Mouse (Mus musculus) heart, embryonic 15.5 days (tissue): Measurements from ENCODE around the gene Luzp1. TPM values are rescaled to one million over a fixed set of nuclear protein-coding genes. Genes with fewer than 3 reads are reported as not detected.
A peak's percentile ranks its signal among the peaks of the same experiment; 100 is the strongest.

Source experiments
- ATAC-seq: fragments of 200-750 bp; cut with Nextera tagmentation; replicated peaks from 2 replicates; pipeline ENCODE4 v1.8.0; 2017; ENCODE audit warnings: low read depth, moderate TSS enrichment; ENCODE audit not compliant: insufficient number of reproducible peaks, insufficient read depth, low FRiP score
- H3K27ac ChIP-seq: fragments of 300-500 bp; sonication (generic); 2 replicates; pipeline ENCODE4 v1.5.1; 2015; ENCODE audit warnings: mild to moderate bottlenecking, inconsistent platforms
- H3K27me3 ChIP-seq: fragments of 300-500 bp; sonication (generic); 2 replicates; pipeline ENCODE4 v1.6.1; 2015; ENCODE audit warnings: inconsistent platforms
- H3K36me3 ChIP-seq: fragments of 300-500 bp; sonication (generic); 2 replicates; pipeline ENCODE4 v1.6.1; 2015; ENCODE audit warnings: mild to moderate bottlenecking, inconsistent platforms
- H3K4me1 ChIP-seq: fragments of 300-500 bp; sonication (generic); replicated peaks from 2 replicates; pipeline ENCODE4 v1.6.1; 2015; ENCODE audit warnings: inconsistent platforms
- H3K4me2 ChIP-seq: fragments of 300-500 bp; sonication (generic); 2 replicates; pipeline ENCODE4 v1.6.1; 2015; ENCODE audit warnings: inconsistent platforms, mild to moderate bottlenecking, moderate library complexity
- H3K4me3 ChIP-seq: fragments of 300-500 bp; sonication (generic); 2 replicates; pipeline ENCODE4 v1.5.1; 2015; ENCODE audit warnings: mild to moderate bottlenecking, inconsistent platforms
- H3K9ac ChIP-seq: fragments of 300-500 bp; sonication (generic); 2 replicates; pipeline ENCODE4 v1.6.1; 2015; ENCODE audit warnings: mild to moderate bottlenecking, inconsistent platforms
- H3K9me3 ChIP-seq: fragments of 300-500 bp; sonication (generic); replicated peaks from 2 replicates; pipeline ENCODE4 v1.6.1; 2016; ENCODE audit warnings: inconsistent platforms
- WGBS: fragments of 180-500 bp; shearing (Covaris S2); methylation state at CpG from one replicate; pipeline ENCODE4 v1.1.7; 2015; ENCODE audit warnings: mixed read lengths; 5-methylcytosine and 5-hydroxymethylcytosine counted together
- polyA plus RNA-seq: library from polyadenylated mRNA; unstranded; fragments of >200 nt; fragmentation: Nextera tagmentation; extraction: Ambion mirVana; gene quantifications from 2 replicates; pipeline ENCODE4 v1.2.1, GENCODE M21; 2015

Luzp1 gene
- polyA plus RNA-seq, 1 experiment from 2014 or later: 104 TPM

GRCm38 (mm10) chr4:136505426-136506215, 36.1 kb downstream of the Luzp1 start:
- Histone ChIP-seq H3K27ac (peak overlapping the region; percentile 27; the same call in 1 of the 2 replicates), H3K36me3 (no peaks in the 10 kb centered on the region), H3K9ac (no peak overlapping the region)

GRCm38 (mm10) chr4:136509857-136510256, 40.3 kb downstream of the Luzp1 start:
- no peak overlapping the region for H3K9ac ChIP-seq
- H3K4me3 ChIP-seq: no peak overlapping the region
- H3K9me3 ChIP-seq: no peaks in the 10 kb centered on the region
- no peaks in the 10 kb centered on the region for H3K36me3 ChIP-seq
- no peak overlapping the region for H3K27ac ChIP-seq
- WGBS: 70% methylated on average over 1 of the region's 1 CpGs
- no peak for ATAC-seq
- no peak overlapping the region for H3K4me2 ChIP-seq
- peaks cover 36% of the 10 kb centered on the region for H3K4me1 ChIP-seq
- H3K27me3 ChIP-seq: no peaks in the 10 kb centered on the region

More at GRCm38 (mm10) chr4:136505426-136506215, 36.1 kb downstream of the Luzp1 start:
- H3K4me3 ChIP-seq: no peak overlapping the region
- H3K9me3 ChIP-seq: no peaks in the 10 kb centered on the region
- H3K4me2 ChIP-seq: no peak overlapping the region
- ATAC-seq: no peak; the same call in 1 of the 2 replicates
- 35% methylated on average over 2 of the region's 2 CpGs for WGBS
- no peaks in the 10 kb centered on the region for H3K27me3 ChIP-seq
- H3K4me1 ChIP-seq: peaks cover 14% of the 10 kb centered on the region; the same call in 1 of the 2 replicates

GRCm38 (mm10) chr4:136511708-136512107, 42.1 kb downstream of the Luzp1 start:
- H3K27ac ChIP-seq: peak overlapping the region; percentile 53
- H3K36me3 ChIP-seq: no peaks in the 10 kb centered on the region
- H3K9ac ChIP-seq: no peak overlapping the region
- H3K4me1 ChIP-seq: peaks cover 36% of the 10 kb centered on the region
- 25% methylated on average over 4 of the region's 4 CpGs for WGBS
- no peak overlapping the region for H3K4me2 ChIP-seq
- no peak overlapping the region for H3K4me3 ChIP-seq
- no peaks in the 10 kb centered on the region for H3K9me3 ChIP-seq
- no peaks in the 10 kb centered on the region for H3K27me3 ChIP-seq
- no peak for ATAC-seq

GRCm38 (mm10) chr4:136512905-136513304, 43.3 kb downstream of the Luzp1 start:
- Histone ChIP-seq H3K4me1 (peaks cover 36% of the 10 kb centered on the region), H3K36me3 (no peaks in the 10 kb centered on the region), H3K4me3 (no peak overlapping the region), H3K9me3 (no peaks in the 10 kb centered on the region), H3K4me2 (no peak overlapping the region), H3K27ac (no peak overlapping the region), H3K9ac (no peak overlapping the region), H3K27me3 (no peaks in the 10 kb centered on the region)
- no peak; the same call in 1 of the 2 replicates for ATAC-seq

GRCm38 (mm10) chr4:136518141-136518540, 48.6 kb downstream of the Luzp1 start:
- no peak overlapping the region for H3K4me2 ChIP-seq
- ATAC-seq: no peak
- H3K27me3 ChIP-seq: no peaks in the 10 kb centered on the region
- H3K27ac ChIP-seq: no peak overlapping the region
- 76% methylated on average over 2 of the region's 2 CpGs for WGBS
- no peaks in the 10 kb centered on the region for H3K9me3 ChIP-seq
- H3K4me3 ChIP-seq: no peak overlapping the region
- no peak overlapping the region for H3K9ac ChIP-seq
- no peaks in the 10 kb centered on the region for H3K36me3 ChIP-seq
- peaks cover 13% of the 10 kb centered on the region for H3K4me1 ChIP-seq

- Histone ChIP-seq H3K4me3 (no peak overlapping the region), H3K36me3 (no peaks in the 10 kb centered on the region), H3K4me2 (no peak overlapping the region), H3K9me3 (no peaks in the 10 kb centered on the region), H3K27ac (no peak overlapping the region), H3K4me1 (peaks cover 11% of the 10 kb centered on the region), H3K27me3 (no peaks in the 10 kb centered on the region), H3K9ac (no peak overlapping the region)
- 86% methylated on average over 2 of the region's 2 CpGs for WGBS
- ATAC-seq: no peak
These were observed 49.0 kb downstream of the Luzp1 start for GRCm38 (mm10) chr4:136518576-136518975.

- ATAC-seq: no peak
- Histone ChIP-seq H3K27me3 (no peaks in the 10 kb centered on the region), H3K4me1 (peaks cover 11% of the 10 kb centered on the region), H3K9me3 (no peaks in the 10 kb centered on the region), H3K4me3 (no peak overlapping the region), H3K27ac (no peak overlapping the region), H3K36me3 (no peaks in the 10 kb centered on the region), H3K4me2 (no peak overlapping the region), H3K9ac (no peak overlapping the region)
These were observed 50.3 kb downstream of the Luzp1 start for GRCm38 (mm10) chr4:136519866-136520265.

GRCm38 (mm10) chr4:136521898-136522297, 52.3 kb downstream of the Luzp1 start:
- 70% methylated on average over 5 of the region's 5 CpGs for WGBS
- ATAC-seq: no peak
- no peak overlapping the region for H3K9ac ChIP-seq
- H3K27me3 ChIP-seq: no peaks in the 10 kb centered on the region
- no peak overlapping the region for H3K27ac ChIP-seq
- H3K4me3 ChIP-seq: no peak overlapping the region
- H3K9me3 ChIP-seq: no peaks in the 10 kb centered on the region
- H3K4me1 ChIP-seq: no peaks in the 10 kb centered on the region; the same call in 1 of the 2 replicates
- H3K4me2 ChIP-seq: no peak overlapping the region
- no peaks in the 10 kb centered on the region for H3K36me3 ChIP-seq

GRCm38 (mm10) chr4:136524309-136524708, 54.7 kb downstream of the Luzp1 start:
- no peak overlapping the region for H3K27ac ChIP-seq
- 88% methylated on average over 2 of the region's 2 CpGs for WGBS
- H3K4me2 ChIP-seq: no peak overlapping the region

GRCm38 (mm10) chr4:136526412-136526811, 56.9 kb downstream of the Luzp1 start:
- H3K36me3 ChIP-seq: peaks cover 3% of the 10 kb centered on the region; the same call in 1 of the 2 replicates
- H3K9me3 ChIP-seq: no peaks in the 10 kb centered on the region
- 24% methylated on average over 4 of the region's 4 CpGs for WGBS
- no peaks in the 10 kb centered on the region for H3K27me3 ChIP-seq
- no peak overlapping the region for H3K4me2 ChIP-seq
- peak; percentile 50; the same call in 1 of the 2 replicates for ATAC-seq
- H3K9ac ChIP-seq: no peak overlapping the region
- H3K4me3 ChIP-seq: no peak overlapping the region
- H3K27ac ChIP-seq: no peak overlapping the region
- no peaks in the 10 kb centered on the region; the same call in 1 of the 2 replicates for H3K4me1 ChIP-seq

More at GRCm38 (mm10) chr4:136524309-136524708, 54.7 kb downstream of the Luzp1 start:
- no peak overlapping the region for H3K9ac ChIP-seq
- no peak overlapping the region for H3K4me3 ChIP-seq
- no peaks in the 10 kb centered on the region; the same call in 1 of the 2 replicates for H3K4me1 ChIP-seq
- no peaks in the 10 kb centered on the region for H3K27me3 ChIP-seq
- no peak for ATAC-seq
- peaks cover 3% of the 10 kb centered on the region; the same call in 1 of the 2 replicates for H3K36me3 ChIP-seq
- H3K9me3 ChIP-seq: no peaks in the 10 kb centered on the region

GRCm38 (mm10) chr4:136545151-136545550, 75.6 kb downstream of the Luzp1 start:
- H3K4me1 ChIP-seq: peaks cover 49% of the 10 kb centered on the region

More at GRCm38 (mm10) chr4:136545151-136545550, 75.6 kb downstream of the Luzp1 start:
- Histone ChIP-seq H3K9ac (no peak overlapping the region), H3K27me3 (no peaks in the 10 kb centered on the region), H3K36me3 (peaks cover 70% of the 10 kb centered on the region), H3K4me2 (no peak overlapping the region), H3K9me3 (no peaks in the 10 kb centered on the region), H3K27ac (no peak overlapping the region), H3K4me3 (no peak overlapping the region)
- ATAC-seq: no peak
- 92% methylated on average over 3 of the region's 3 CpGs for WGBS
